Mouse (Mus musculus) spleen, adult 12 weeks (tissue): ENCODE data around the gene Bod1l.

Experiments
- DNase-seq: peaks from one replicate; pipeline ENCODE4 v3.0.0; 2022; ENCODE audit warnings: low spot score

Bod1l gene

DNA sequence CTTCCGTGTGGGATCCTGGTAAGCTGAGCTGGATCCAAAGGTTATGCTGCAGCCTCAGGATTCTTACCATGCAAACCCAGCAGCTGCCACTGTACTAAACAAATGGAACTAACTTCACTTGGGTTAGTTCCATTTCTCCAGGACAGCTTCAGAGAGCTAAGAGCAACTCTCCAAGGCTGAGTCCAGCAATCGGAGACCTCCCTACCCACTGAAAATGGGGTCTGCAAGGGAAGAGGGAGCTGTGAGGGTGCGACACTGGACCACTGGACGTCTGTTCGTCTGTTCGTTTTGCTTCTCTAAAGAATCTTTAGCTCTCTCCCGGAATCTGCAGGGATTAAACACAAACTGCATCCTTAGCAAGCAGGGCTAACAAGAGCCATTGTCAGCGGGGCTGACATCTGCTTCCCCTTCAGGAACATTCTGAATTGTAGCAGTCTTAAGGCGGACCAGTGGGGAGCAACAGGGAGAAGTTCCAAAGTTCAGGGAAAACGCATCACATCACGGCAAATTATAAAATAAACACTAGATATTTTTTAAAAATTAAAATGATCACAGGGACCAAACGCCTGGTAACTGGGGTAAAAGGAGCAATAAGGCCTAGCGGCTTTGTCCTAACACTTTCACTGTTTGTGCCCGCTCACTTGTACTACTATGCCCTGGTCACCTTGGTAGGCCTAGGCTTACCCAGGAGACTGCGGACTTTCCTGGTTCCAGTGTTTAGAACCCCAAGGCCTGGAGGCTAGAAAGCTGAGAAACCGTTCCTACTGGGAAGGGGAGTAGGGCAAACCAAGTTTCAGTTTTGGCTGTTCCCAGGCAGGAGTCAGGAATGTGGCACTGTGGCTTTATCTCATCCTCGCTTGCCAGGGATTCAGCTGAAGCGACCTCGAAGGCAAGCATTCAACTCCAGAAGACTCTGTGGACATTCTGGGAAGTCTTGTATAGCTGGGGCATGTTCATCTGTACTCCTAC is 85.2 kb downstream of the Bod1l start:
- DNase-seq: no peak

GRCm38 (mm10) chr5:41757338-41757737 is 86.8 kb downstream of the Bod1l start:
- no peak for DNase-seq

DNA sequence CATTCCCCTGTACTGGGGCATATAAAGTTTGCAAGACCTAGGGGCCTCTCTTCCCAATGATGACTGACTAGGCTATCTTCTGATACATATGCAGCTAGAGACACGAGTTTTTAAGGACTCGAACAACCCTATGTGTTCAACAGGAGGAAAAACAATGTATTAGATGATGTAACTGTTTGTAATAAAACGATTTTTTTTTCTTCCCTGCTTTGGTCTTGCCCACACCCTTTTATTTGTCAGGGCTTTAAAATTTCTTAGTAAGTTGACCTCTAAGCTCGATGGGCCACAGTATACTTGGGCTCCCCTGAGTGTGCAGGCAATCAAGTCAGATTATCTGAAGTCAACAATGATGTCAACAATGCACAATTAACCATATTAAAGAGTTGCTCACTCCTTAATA is 87.7 kb downstream of the Bod1l start:
- DNase-seq: no peak

GRCm38 (mm10) chr5:41755373-41755960 is 88.6 kb downstream of the Bod1l start:
- DNase-seq: no peak

GRCm38 (mm10) chr5:41754836-41755235 is 89.3 kb downstream of the Bod1l start:
- DNase-seq: no peak

- DNase-seq: no peak
These were observed 89.8 kb downstream of the Bod1l start for GRCm38 (mm10) chr5:41754226-41754775.

- DNase-seq: no peak
These were observed 91.4 kb downstream of the Bod1l start for GRCm38 (mm10) chr5:41752721-41753120.

- no peak for DNase-seq
These were observed 99.0 kb downstream of the Bod1l start for GRCm38 (mm10) chr5:41744898-41745780.

- DNase-seq: no peak
These were observed 99.9 kb downstream of the Bod1l start for GRCm38 (mm10) chr5:41744234-41744633.

DNA sequence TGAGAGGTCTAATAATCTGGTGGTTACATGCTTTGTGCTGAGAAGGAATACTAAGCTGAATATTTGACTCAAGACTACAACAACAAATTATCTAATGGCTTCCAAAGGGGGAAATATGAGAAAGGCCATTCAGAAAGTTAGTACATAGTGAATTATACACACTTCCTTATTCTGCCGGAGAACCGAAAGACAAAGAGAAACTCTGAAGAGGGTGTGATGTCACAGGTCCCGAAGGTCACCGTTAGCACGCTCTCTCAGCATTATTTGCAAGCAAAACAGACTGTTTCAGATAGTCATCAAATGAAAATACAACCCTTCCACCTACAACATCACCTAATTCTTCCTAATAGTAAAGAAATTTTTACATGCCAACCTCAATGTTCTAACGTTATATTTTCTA is 105.3 kb downstream of the Bod1l start:
- no peak for DNase-seq
